Mouse (Mus musculus): Measurements from ENCODE around the gene Ccdc3. TPM values are rescaled to one million over a fixed set of nuclear protein-coding genes. Genes with fewer than 3 reads are reported as not detected.

Ccdc3 gene
- polyA plus RNA-seq, 1 experiment: 0.96 TPM

DNA sequence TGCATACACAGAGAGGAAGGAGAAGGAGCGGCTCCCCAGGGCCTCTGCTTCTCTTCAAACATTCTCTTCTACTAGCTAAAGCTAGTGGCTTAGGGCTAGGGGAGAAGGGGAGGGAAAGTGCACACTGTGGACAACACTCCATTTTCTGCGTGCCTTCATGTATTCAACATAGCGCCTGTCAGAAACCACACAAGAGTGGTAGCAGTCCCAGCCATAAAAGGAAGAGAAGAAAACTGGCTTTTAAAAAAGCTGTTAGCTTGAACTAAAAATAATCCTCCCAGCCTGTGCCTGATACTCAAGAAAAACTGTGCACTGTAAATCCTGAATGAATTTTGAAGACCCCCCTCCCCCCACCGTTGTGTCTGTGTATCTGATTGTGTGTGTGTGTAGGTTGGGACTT lies 33.2 kb downstream of the Ccdc3 start:
- TF ChIP-seq POLR2A (IDR thresholded peaks at IDR 0.05; ENCODE audit: low read depth, low read length) (no peak), CTCF (IDR thresholded peaks at IDR 0.05; ENCODE audit: extremely low read depth, insufficient read depth, insufficient read length, insufficient replicate concordance) (no peak)
- Histone ChIP-seq H3K27me3 (ENCODE audit: control insufficient read depth, insufficient read depth, low read length) (no peaks in the 10 kb centered on the region), H3K27ac (ENCODE audit: insufficient read depth, low read length) (no peak overlapping the region), H3K36me3 (ENCODE audit: control insufficient read depth, insufficient read depth, low read length) (no peaks in the 10 kb centered on the region), H3K4me1 (ENCODE audit: control insufficient read depth, insufficient read depth, insufficient read length) (no peaks in the 10 kb centered on the region), H3K4me3 (ENCODE audit: extremely low read depth, insufficient read depth, insufficient read length) (no peak overlapping the region)
- DNase-seq (ENCODE audit: low read depth in 1 of 2, low spot score in 2 of 2): no peak
- 55% methylated on average over 4 of the region's 4 CpGs for WGBS

GRCm38 (mm10) chr2:5171301-5172000 lies 33.9 kb downstream of the Ccdc3 start:
- Histone ChIP-seq H3K27me3 (ENCODE audit: control insufficient read depth, insufficient read depth, low read length) (no peaks in the 10 kb centered on the region), H3K36me3 (ENCODE audit: control insufficient read depth, insufficient read depth, low read length) (no peaks in the 10 kb centered on the region), H3K27ac (ENCODE audit: insufficient read depth, low read length) (no peak overlapping the region), H3K4me3 (ENCODE audit: extremely low read depth, insufficient read depth, insufficient read length) (no peak overlapping the region), H3K4me1 (ENCODE audit: control insufficient read depth, insufficient read depth, insufficient read length) (no peaks in the 10 kb centered on the region)
- DNase-seq (ENCODE audit: low read depth in 1 of 2, low spot score in 2 of 2): no peak
- WGBS: 60% methylated on average over 5 of the region's 5 CpGs
- TF ChIP-seq CTCF (IDR thresholded peaks at IDR 0.05; ENCODE audit: extremely low read depth, insufficient read depth, insufficient read length, insufficient replicate concordance) (no peak), POLR2A (IDR thresholded peaks at IDR 0.05; ENCODE audit: low read depth, low read length) (no peak)

DNA sequence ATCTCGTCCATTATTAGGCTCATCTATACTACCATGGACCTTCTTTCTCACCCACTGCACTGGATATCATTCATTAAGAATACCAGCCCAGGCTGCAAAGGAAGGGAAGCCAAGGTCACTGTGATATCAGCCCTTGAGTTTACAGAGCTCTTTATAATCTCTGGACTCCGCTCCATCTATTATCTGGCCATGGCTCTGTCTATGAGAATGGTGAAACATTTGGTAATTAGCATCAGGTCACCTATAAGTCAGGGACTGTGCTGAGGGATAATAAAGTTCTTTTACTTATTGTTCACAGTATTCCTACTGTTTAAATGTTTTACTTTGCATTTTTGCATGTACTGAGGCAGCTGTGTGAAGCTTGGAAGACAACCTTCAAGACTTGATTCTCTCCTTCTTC lies 35.2 kb downstream of the Ccdc3 start:
- no peak overlapping the region for H3K4me3 ChIP-seq (ENCODE audit: extremely low read depth, insufficient read depth, insufficient read length)
- H3K27ac ChIP-seq (ENCODE audit: insufficient read depth, low read length): no peak overlapping the region
- TF ChIP-seq CTCF (IDR thresholded peaks at IDR 0.05; ENCODE audit: extremely low read depth, insufficient read depth, insufficient read length, insufficient replicate concordance) (no peak), POLR2A (IDR thresholded peaks at IDR 0.05; ENCODE audit: low read depth, low read length) (no peak)
- H3K36me3 ChIP-seq (ENCODE audit: control insufficient read depth, insufficient read depth, low read length): no peaks in the 10 kb centered on the region
- no peak for DNase-seq (ENCODE audit: low read depth in 1 of 2, low spot score in 2 of 2)
- H3K4me1 ChIP-seq (ENCODE audit: control insufficient read depth, insufficient read depth, insufficient read length): no peaks in the 10 kb centered on the region
- no peaks in the 10 kb centered on the region for H3K27me3 ChIP-seq (ENCODE audit: control insufficient read depth, insufficient read depth, low read length)
- 92% methylated on average over 2 of the region's 2 CpGs for WGBS

- no peaks in the 10 kb centered on the region for H3K36me3 ChIP-seq (ENCODE audit: control insufficient read depth, insufficient read depth, low read length)
- no peak for DNase-seq (ENCODE audit: low read depth in 1 of 2, low spot score in 2 of 2)
- H3K27me3 ChIP-seq (ENCODE audit: control insufficient read depth, insufficient read depth, low read length): no peaks in the 10 kb centered on the region
- no peak overlapping the region for H3K4me3 ChIP-seq (ENCODE audit: extremely low read depth, insufficient read depth, insufficient read length)
- no peak overlapping the region for H3K27ac ChIP-seq (ENCODE audit: insufficient read depth, low read length)
- no peaks in the 10 kb centered on the region for H3K4me1 ChIP-seq (ENCODE audit: control insufficient read depth, insufficient read depth, insufficient read length)
- TF ChIP-seq CTCF (IDR thresholded peaks at IDR 0.05; ENCODE audit: extremely low read depth, insufficient read depth, insufficient read length, insufficient replicate concordance) (no peak), POLR2A (IDR thresholded peaks at IDR 0.05; ENCODE audit: low read depth, low read length) (no peak)
Observed at GRCm38 (mm10) chr2:5174716-5175115, 37.1 kb downstream of the Ccdc3 start.

GRCm38 (mm10) chr2:5181462-5182443 lies 44.2 kb downstream of the Ccdc3 start:
- TF ChIP-seq CTCF (IDR thresholded peaks at IDR 0.05; ENCODE audit: extremely low read depth, insufficient read depth, insufficient read length, insufficient replicate concordance): no peak
- TF ChIP-seq POLR2A (IDR thresholded peaks at IDR 0.05; ENCODE audit: low read depth, low read length): no peak
- no peak for DNase-seq (ENCODE audit: low read depth in 1 of 2, low spot score in 2 of 2)
- WGBS: 87% methylated on average over 5 of the region's 5 CpGs

DNA sequence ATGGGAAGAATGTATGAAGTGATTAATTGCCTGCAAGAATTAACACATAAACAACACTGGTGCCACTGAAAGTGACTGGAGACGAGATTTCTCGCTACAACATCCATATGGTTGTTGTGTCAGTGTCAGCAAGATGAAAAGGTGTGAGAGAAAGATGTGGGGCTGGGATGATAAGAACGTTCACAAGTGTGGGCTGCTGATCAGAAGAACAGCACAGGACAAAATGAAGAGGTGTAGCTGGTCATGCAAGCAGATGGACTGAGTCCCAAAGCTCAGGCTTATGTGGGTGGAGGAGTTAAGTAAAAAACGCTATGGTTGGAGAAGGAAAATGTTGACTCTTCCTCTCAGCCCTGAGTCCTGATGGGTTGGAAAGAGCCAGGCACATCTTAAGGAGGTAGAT lies 46.6 kb downstream of the Ccdc3 start:
- no peak for DNase-seq (ENCODE audit: low read depth in 1 of 2, low spot score in 2 of 2)

More at GRCm38 (mm10) chr2:5181462-5182443, 44.2 kb downstream of the Ccdc3 start:
- Histone ChIP-seq H3K27ac (ENCODE audit: insufficient read depth, low read length) (no peak overlapping the region), H3K4me3 (ENCODE audit: extremely low read depth, insufficient read depth, insufficient read length) (no peak overlapping the region), H3K36me3 (ENCODE audit: control insufficient read depth, insufficient read depth, low read length) (no peaks in the 10 kb centered on the region), H3K4me1 (ENCODE audit: control insufficient read depth, insufficient read depth, insufficient read length) (no peaks in the 10 kb centered on the region), H3K27me3 (ENCODE audit: control insufficient read depth, insufficient read depth, low read length) (no peaks in the 10 kb centered on the region)

More for the DNA sequence above, 46.6 kb downstream of the Ccdc3 start:
- TF ChIP-seq POLR2A (IDR thresholded peaks at IDR 0.05; ENCODE audit: low read depth, low read length) (no peak), CTCF (IDR thresholded peaks at IDR 0.05; ENCODE audit: extremely low read depth, insufficient read depth, insufficient read length, insufficient replicate concordance) (no peak)
- Histone ChIP-seq H3K27ac (ENCODE audit: insufficient read depth, low read length) (no peak overlapping the region), H3K4me1 (ENCODE audit: control insufficient read depth, insufficient read depth, insufficient read length) (no peaks in the 10 kb centered on the region), H3K4me3 (ENCODE audit: extremely low read depth, insufficient read depth, insufficient read length) (no peak overlapping the region), H3K36me3 (ENCODE audit: control insufficient read depth, insufficient read depth, low read length) (no peaks in the 10 kb centered on the region), H3K27me3 (ENCODE audit: control insufficient read depth, insufficient read depth, low read length) (no peaks in the 10 kb centered on the region)
- 89% methylated on average over 4 of the region's 4 CpGs for WGBS
